Mouse (Mus musculus): ENCODE data around the gene Prkg1.

- TF ChIP-seq CTCF (IDR thresholded peaks at IDR 0.05; ENCODE audit: extremely low read depth, insufficient read depth, low read length) (no peak), POLR2A (IDR thresholded peaks at IDR 0.05; ENCODE audit: extremely low read depth, insufficient read depth, low read length) (no peak)
Measured at GRCm38 (mm10) chr19:30690691-30691090, 1074.1 kb downstream of the Prkg1 start.
